Mouse (Mus musculus) lung, postnatal 14 days (tissue): ENCODE results near the gene Mybbp1a.
"Not testable (repeated sequence)": the region's sequence is repeated elsewhere in the genome, so short reads cannot be mapped to it uniquely, and the experiment has no call there.

ENCODE experiments used
- DNase-seq: peaks from one replicate; pipeline ENCODE4 v3.0.0; 2021

Gene Mybbp1a

GRCm38 (mm10) chr11:72413601-72414190 lies 27.5 kb upstream of the Mybbp1a start:
- DNase-seq, result no peak

DNA sequence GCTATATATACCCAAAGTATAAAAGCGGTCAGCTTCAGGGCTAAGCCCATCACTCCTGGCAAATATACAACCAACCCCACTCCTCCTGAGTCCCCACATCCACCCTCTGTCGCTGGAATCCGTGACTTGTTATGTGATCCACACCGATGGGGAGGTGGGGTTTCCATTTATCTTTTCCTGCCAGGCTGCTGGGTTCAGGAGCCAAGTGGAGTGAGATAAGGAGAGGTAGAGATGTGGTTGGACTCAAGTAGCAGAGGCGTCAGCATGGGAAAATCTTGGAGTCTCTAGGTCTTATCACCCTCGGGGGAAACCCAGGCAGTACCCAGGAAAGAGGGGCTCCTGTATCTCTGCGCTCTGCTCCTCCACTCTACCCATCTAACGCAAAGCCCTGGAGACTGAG lies 26.0 kb upstream of the Mybbp1a start:
- DNase-seq, result no peak

DNA sequence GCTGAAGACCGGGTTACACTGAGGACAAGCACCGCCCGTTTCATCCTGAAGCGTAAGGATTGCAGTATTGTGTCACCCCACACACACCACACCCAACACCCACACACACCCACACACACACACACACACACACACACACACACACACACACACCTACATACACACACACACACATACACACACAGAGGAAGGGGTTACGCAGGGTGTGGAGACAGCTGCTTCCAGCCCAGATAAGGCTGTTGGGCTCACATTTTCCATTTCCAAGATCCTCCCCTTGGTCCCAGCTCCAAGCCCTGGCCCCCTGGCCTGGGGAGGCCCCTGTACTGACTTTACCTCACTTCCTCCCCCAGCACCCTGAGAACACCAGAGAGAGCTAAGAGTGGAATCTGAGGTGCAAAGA lies 24.5 kb upstream of the Mybbp1a start:
- no peak for DNase-seq

DNA sequence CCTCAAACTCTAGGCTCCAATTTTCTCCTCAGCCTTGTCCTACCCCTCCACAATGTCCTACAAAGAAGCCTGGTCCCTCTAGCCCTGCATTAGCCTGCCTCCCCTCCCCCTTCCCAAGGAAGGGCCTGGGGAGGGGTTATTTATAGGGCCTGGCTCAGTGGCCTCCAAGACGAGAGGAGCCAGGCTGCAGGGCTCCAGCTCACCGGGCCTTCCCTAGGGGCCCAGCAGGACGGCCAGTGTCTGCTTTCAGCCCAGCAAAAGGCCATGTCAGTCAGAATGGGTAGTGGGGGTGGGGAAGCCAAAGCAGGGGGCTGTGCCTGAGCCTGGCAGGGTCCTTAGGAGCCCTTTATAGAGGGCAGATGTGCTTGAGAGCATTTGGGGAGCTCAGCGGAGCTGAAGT lies 23.8 kb upstream of the Mybbp1a start:
- DNase-seq, result no peak

GRCm38 (mm10) chr11:72418227-72418626 lies 22.9 kb upstream of the Mybbp1a start:
- no peak for DNase-seq

DNA sequence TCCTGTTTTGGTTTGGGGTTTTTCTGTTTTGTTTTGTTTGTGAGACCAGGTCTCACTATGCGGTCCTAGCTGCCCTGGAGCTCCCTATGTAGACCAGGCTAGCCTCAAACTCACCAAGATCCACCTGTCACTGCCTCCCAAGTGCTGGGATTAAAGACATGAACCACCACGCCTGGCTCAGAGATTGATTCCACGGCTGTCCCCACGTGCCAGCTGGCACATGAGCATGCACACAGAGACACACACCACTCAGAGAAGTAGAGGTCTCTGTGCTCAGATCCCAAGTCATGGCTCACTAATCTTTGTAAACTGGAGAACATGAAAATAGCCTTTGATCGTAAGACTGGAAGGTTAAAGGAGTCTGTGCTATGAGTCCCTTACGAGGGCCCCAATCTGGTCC lies 22.1 kb upstream of the Mybbp1a start:
- DNase-seq, result no peak

DNA sequence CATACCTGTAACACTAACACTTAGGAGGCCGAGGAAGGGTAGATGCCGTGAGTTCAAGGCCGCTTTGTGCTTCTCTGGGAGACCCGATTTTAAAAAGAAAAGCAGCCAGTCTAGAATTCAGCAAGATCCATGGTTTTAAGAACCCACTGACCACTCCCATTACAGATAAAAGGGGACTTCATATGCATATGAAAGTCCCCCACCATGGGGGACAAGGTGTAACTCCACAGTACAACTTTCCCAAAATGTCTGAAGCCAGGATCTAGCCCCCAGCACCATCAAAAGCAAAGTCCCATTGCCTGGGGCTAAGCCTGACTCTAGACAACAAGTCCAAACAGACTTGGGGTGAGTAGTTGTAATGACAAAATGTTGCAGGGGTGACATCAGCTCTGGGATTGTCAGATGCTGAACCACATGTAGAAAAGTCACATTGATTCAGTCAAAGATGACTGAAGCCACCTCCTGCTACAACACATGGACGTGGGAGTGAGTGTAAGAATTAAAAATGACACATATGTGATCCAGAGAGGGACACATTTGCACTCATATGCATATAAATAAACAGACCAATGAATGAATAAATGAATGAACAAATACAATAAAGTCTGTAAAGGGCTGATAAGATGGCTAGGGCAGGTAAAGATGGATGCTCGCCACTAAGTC lies 20.6 kb upstream of the Mybbp1a start:
- DNase-seq, result no peak

DNA sequence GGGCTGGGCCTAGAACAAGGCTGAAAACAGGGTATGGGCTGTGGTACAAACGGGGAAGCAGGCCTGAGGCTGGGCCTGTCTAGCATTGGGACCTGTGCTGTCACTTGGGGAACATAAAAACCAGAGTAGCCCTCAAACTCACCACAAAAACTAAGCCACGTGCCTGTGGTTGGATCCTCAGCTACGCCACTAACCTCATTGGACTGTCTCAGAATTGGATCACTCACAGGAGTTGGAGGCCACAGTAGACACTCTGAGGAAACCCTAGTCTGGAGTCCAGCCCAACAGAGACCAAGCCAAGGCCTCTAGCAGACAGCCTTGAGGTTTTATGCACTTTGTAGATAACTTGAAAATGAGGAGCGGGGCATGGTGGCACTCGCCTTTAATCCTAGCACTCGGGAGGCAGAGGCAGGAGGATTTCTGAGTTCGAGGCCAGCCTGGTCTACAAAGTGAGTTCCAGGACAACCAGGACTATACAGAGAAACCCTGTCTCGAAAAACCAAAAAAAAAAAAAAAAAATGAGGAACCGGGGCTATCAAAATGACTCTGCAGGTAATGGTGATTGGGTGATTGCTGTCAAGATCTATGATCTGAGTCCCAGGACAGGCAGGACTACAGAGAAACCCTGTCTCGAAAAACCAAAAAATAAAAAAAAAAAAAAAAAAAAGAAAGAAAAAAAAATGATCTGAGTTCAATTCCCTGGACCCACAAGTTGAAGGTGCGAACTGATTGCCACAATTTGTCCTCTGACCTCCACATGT lies 19.5 kb upstream of the Mybbp1a start:
- no peak for DNase-seq

GRCm38 (mm10) chr11:72423686-72424085 lies 17.5 kb upstream of the Mybbp1a start:
- DNase-seq, result no peak

DNA sequence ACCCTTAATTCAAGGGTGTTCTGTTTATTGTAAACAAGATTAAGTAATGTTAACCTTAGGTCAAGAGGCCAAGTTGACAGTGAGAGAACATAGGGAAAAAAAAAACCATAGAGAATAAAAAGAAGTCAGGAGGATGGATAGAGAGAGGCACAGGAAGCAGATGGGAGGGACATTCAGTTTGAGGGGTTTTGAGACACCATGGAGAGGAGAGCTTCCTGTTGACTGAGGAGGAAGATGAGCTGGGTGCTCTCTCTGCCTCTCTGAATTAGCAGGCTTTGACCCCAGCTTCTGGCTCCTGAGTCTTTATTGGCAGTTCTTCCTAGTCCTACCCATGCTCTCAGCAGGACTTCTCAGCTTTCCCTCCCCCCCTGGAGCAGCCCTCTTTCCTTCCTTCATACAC lies 16.0 kb upstream of the Mybbp1a start:
- no peak for DNase-seq

DNA sequence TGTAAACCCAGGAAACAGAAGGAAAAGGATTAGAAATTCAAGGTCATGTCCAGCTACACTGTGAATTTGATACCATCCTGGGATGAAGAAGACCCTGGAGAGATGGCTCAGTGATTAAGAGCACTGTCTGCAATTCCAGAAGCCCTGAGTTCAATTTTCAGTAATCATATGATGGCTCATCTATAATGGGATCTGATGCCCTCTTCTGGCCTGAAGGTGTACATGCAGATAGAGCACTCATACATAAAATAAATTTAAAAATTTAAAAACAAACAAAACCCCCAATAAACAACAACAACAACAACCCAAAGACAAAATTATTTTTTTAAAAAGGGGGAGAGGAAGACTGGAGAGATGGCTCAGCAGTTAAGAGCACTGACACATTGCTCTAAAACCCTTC lies 14.3 kb upstream of the Mybbp1a start:
- no peak for DNase-seq

GRCm38 (mm10) chr11:72428694-72429093 lies 12.5 kb upstream of the Mybbp1a start:
- DNase-seq, result peak; percentile 94

DNA sequence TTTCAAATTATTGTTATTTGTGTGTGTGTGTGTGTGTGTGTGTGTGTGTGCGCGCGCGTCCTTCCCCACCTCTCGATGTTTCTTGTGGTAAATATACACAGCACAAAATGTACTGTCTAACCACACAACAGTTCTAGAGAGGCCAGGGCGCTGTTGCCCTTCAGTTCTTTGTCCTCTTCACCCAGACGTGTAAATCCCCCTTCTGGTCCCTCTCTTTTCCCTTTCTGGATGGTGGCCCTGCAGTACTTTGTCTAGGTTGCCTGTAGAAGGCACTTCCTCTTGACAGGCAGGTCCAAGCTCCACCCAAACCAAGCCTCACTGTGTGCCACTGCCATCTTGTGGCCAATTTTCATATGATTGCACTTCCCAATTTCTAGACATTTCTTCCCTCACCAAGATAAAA lies 11.9 kb upstream of the Mybbp1a start:
- peak; percentile 85 for DNase-seq

GRCm38 (mm10) chr11:72430311-72431068 lies 10.7 kb upstream of the Mybbp1a start:
- DNase-seq, result not testable (repeated sequence)

GRCm38 (mm10) chr11:72434963-72435693 lies 6.0 kb upstream of the Mybbp1a start, which contains the start of gene Ggt6:
TSS of gene Ggt6 (plus strand) at chr11:72435526.
- no peak for DNase-seq

GRCm38 (mm10) chr11:72435694-72436045 lies 5.5 kb upstream of the Mybbp1a start:
- DNase-seq, result peak; percentile 47

- DNase-seq, result peak; percentile 64
Measured at GRCm38 (mm10) chr11:72436271-72436670, 4.9 kb upstream of the Mybbp1a start.

- DNase-seq, result no peak
Measured at GRCm38 (mm10) chr11:72436756-72437650, 4.2 kb upstream of the Mybbp1a start.

DNA sequence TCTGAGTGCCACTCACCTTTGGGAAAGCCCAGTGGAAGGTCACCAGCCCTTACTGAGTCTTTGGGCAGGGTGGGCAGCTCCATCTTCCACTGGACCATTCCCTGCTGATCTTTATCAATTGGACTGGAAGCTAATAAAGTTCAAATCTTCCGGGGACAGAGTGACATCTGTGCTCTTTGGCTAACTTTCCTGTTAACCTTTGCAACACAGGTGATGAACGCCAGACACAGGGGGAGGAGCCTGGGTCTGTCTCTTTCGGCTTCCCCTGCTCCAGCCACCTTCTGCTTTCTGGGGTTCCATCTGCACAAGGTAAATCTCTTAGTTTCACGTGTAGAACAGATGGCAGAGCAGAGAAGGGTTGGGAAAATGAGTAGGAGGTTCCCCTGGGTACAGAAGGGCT lies 2.7 kb upstream of the Mybbp1a start:
- DNase-seq, result no peak

DNA sequence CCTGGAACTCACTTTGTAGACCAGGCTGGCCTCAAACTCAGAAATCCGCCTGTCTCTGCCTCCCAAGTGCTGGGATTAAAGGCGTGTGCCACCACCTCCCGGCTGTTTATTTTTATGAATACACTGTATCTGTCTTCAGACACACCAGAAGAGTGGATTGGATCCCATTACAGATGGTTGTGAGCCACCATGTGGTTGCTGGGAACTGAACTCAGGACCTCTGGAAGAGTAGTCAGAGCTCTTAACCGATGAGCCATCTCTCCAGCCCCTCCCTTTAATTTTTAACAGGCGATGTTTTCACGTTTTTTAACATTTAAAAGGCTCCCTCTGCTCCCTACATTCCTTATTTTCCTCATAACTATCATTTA lies 574 bp upstream of the Mybbp1a start:
- not testable (repeated sequence) for DNase-seq

- DNase-seq, result peak; percentile 63
Measured at GRCm38 (mm10) chr11:72446311-72447105, 5.4 kb downstream of the Mybbp1a start.
